Mouse (Mus musculus) liver, embryonic 14.5 days (tissue): ENCODE data around the gene Mup6.
"Not testable (repeated sequence)": the region's sequence is repeated elsewhere in the genome, so short reads cannot be mapped to it uniquely, and the experiment has no call there.

ENCODE experiments used
- CTCF ChIP-seq: IDR thresholded peaks from 2 replicates; pipeline ENCODE4 v1.5.1; 2016; ENCODE audit warnings: antibody characterized with exemption, low read depth, control low read depth
- EP300 ChIP-seq: IDR thresholded peaks from 2 replicates; pipeline ENCODE4 v1.6.1; 2016; ENCODE audit warnings: antibody characterized with exemption, low read depth

- not testable (repeated sequence) for TF ChIP-seq CTCF, EP300
These were observed 65.4 kb downstream of the Mup6 start for GRCm38 (mm10) chr4:60029334-60030111.
